Mouse (Mus musculus) hindbrain, postnatal 0 days (tissue): ENCODE data around the gene Fscn1. TPM values are rescaled to one million over a fixed set of nuclear protein-coding genes. Genes with fewer than 3 reads are reported as not detected.

ENCODE experiments used
- ATAC-seq: fragments of 200-750 bp; cut with Nextera tagmentation; 2 replicates; pipeline ENCODE4 v1.8.0; 2017; ENCODE audit warnings: mild to moderate bottlenecking, moderate TSS enrichment, moderate library complexity
- DNase-seq: peaks from one replicate; pipeline ENCODE4 v3.0.0-alpha.2; 2015; ENCODE audit warnings: low spot score
- H3K27ac ChIP-seq: fragments of 300-500 bp; sonication (generic); 2 replicates; pipeline ENCODE4 v1.5.1; 2014; ENCODE audit warnings: mild to moderate bottlenecking
- H3K27me3 ChIP-seq: fragments of 300-500 bp; sonication (generic); 2 replicates; pipeline ENCODE4 v1.6.1; 2014; ENCODE audit warnings: low read length, mixed read lengths; ENCODE audit not compliant: insufficient read depth
- H3K36me3 ChIP-seq: fragments of 300-500 bp; sonication (generic); 2 replicates; pipeline ENCODE4 v1.6.1; 2014; ENCODE audit warnings: low read length, mixed read lengths; ENCODE audit not compliant: insufficient read depth
- H3K4me1 ChIP-seq: fragments of 300-500 bp; sonication (generic); 2 replicates; pipeline ENCODE4 v1.6.1; 2014; ENCODE audit warnings: antibody characterized with exemption, low read length, mixed read lengths; ENCODE audit not compliant: insufficient read depth
- H3K4me2 ChIP-seq: fragments of 300-500 bp; sonication (generic); 2 replicates; pipeline ENCODE4 v1.6.1; 2014; ENCODE audit warnings: low read depth, mild to moderate bottlenecking, low read length, moderate library complexity, mixed read lengths
- H3K4me3 ChIP-seq: fragments of 300-500 bp; sonication (generic); 2 replicates; pipeline ENCODE4 v1.5.1; 2014; ENCODE audit warnings: low read length
- H3K9ac ChIP-seq: fragments of 300-500 bp; sonication (generic); replicated peaks from 2 replicates; pipeline ENCODE4 v1.6.1; 2014; ENCODE audit warnings: mild to moderate bottlenecking, low read length, moderate library complexity, mixed read lengths
- H3K9me3 ChIP-seq: fragments of 300-500 bp; sonication (generic); 2 replicates; pipeline ENCODE4 v1.6.1; 2016; ENCODE audit warnings: low read length, mixed read lengths
- CTCF ChIP-seq: IDR thresholded peaks from 2 replicates; pipeline ENCODE4 v1.5.1; 2016; ENCODE audit warnings: antibody characterized with exemption, control low read depth, low read depth
- WGBS: fragments of 180-500 bp; shearing (Covaris S2); extraction: QIAGEN DNeasy Blood & Tissue Kit; methylation state at CpG from one replicate; pipeline ENCODE4 v1.1.7; 2014; 5-methylcytosine and 5-hydroxymethylcytosine counted together
- polyA plus RNA-seq: library from polyadenylated mRNA; unstranded; fragments of >200 nt; fragmentation: Nextera tagmentation; extraction: Ambion mirVana; gene quantifications from 2 replicates; pipeline ENCODE4 v1.2.1, GENCODE M21; 2015
- total RNA-seq: library from RNA; depleted of rRNA; stranded (reverse); fragments of >200 nt; gene quantifications from 2 replicates; pipeline ENCODE4 v1.2.3, GENCODE M21; 2014; rRNA removed

The Fscn1 gene
- total RNA-seq, result 613 and 715 TPM in 2 replicates
- polyA plus RNA-seq, result 412 and 457 TPM in 2 replicates

GRCm38 (mm10) chr5:142959576-142960556 is at the start of gene Fscn1:
Gene Fscn1 (plus strand): TSS chr5:142960343.
- Histone ChIP-seq H3K4me3 (peak within 1 kb of the TSS; percentile 89), H3K4me1 (peaks cover 17% of the 10 kb centered on the region), H3K9me3 (no peaks in the 10 kb centered on the region), H3K36me3 (no peaks in the 10 kb centered on the region), H3K4me2 (peak within 1 kb of the TSS; percentile 82), H3K9ac (peak within 1 kb of the TSS; percentile 98), H3K27ac (peak within 1 kb of the TSS; percentile 97), H3K27me3 (no peaks in the 10 kb centered on the region)
- ATAC-seq (peak; percentile 71), DNase-seq (peak; percentile 95)
- TF ChIP-seq CTCF, result peak; percentile 70
- 8% methylated on average over 44 of the region's 44 CpGs for WGBS

- ATAC-seq (no peak), DNase-seq (no peak)
- Histone ChIP-seq H3K27ac (no peak overlapping the region), H3K4me2 (no peak overlapping the region), H3K4me1 (peaks cover 25% of the 10 kb centered on the region), H3K27me3 (no peaks in the 10 kb centered on the region), H3K4me3 (no peak overlapping the region), H3K9me3 (no peaks in the 10 kb centered on the region), H3K36me3 (no peaks in the 10 kb centered on the region), H3K9ac (no peak overlapping the region)
- WGBS, result 93% methylated on average over 2 of the region's 2 CpGs
- TF ChIP-seq CTCF, result no peak
These were observed 48.5 kb upstream of the Fscn1 start for GRCm38 (mm10) chr5:142911629-142912028.

GRCm38 (mm10) chr5:142912320-142912719 is 47.8 kb upstream of the Fscn1 start:
- 93% methylated on average over 3 of the region's 3 CpGs for WGBS
- peaks cover 20% of the 10 kb centered on the region for H3K4me1 ChIP-seq
- H3K27ac ChIP-seq, result no peak overlapping the region
- no peak for DNase-seq
- no peaks in the 10 kb centered on the region for H3K27me3 ChIP-seq
- H3K9me3 ChIP-seq, result no peaks in the 10 kb centered on the region
- no peak overlapping the region for H3K4me2 ChIP-seq
- TF ChIP-seq CTCF, result no peak
- H3K4me3 ChIP-seq, result no peak overlapping the region
- H3K9ac ChIP-seq, result no peak overlapping the region
- ATAC-seq, result no peak
- H3K36me3 ChIP-seq, result no peaks in the 10 kb centered on the region

- Histone ChIP-seq H3K4me1 (peaks cover 16% of the 10 kb centered on the region), H3K4me3 (no peak overlapping the region), H3K27ac (no peak overlapping the region), H3K27me3 (no peaks in the 10 kb centered on the region), H3K9ac (no peak overlapping the region), H3K4me2 (no peak overlapping the region), H3K36me3 (no peaks in the 10 kb centered on the region), H3K9me3 (no peaks in the 10 kb centered on the region)
- no peak for TF ChIP-seq CTCF
- ATAC-seq, result no peak
- no peak for DNase-seq
- WGBS, result 85% methylated on average over 4 of the region's 4 CpGs
These were observed 47.4 kb upstream of the Fscn1 start for GRCm38 (mm10) chr5:142912739-142913138.

GRCm38 (mm10) chr5:142915231-142915630 is 44.9 kb upstream of the Fscn1 start:
- H3K4me2 ChIP-seq, result no peak overlapping the region
- H3K4me1 ChIP-seq, result no peaks in the 10 kb centered on the region
- no peak overlapping the region for H3K4me3 ChIP-seq
- H3K9ac ChIP-seq, result no peak overlapping the region
- no peak for ATAC-seq
- TF ChIP-seq CTCF, result no peak
- H3K9me3 ChIP-seq, result no peaks in the 10 kb centered on the region
- no peaks in the 10 kb centered on the region for H3K27me3 ChIP-seq
- no peaks in the 10 kb centered on the region for H3K36me3 ChIP-seq
- 93% methylated on average over 11 of the region's 11 CpGs for WGBS
- DNase-seq, result no peak
- no peak overlapping the region for H3K27ac ChIP-seq

GRCm38 (mm10) chr5:142916593-142916992 is 43.5 kb upstream of the Fscn1 start:
- no peak for ATAC-seq

GRCm38 (mm10) chr5:142917402-142917801 is 42.7 kb upstream of the Fscn1 start:
- Histone ChIP-seq H3K4me3 (no peak overlapping the region), H3K4me1 (no peaks in the 10 kb centered on the region), H3K4me2 (no peak overlapping the region), H3K27me3 (no peaks in the 10 kb centered on the region), H3K36me3 (no peaks in the 10 kb centered on the region), H3K27ac (no peak overlapping the region), H3K9ac (no peak overlapping the region), H3K9me3 (no peaks in the 10 kb centered on the region)
- WGBS, result 89% methylated on average over 8 of the region's 8 CpGs
- DNase-seq (no peak), ATAC-seq (no peak)
- no peak for TF ChIP-seq CTCF

More at GRCm38 (mm10) chr5:142916593-142916992, 43.5 kb upstream of the Fscn1 start:
- Histone ChIP-seq H3K9me3 (no peaks in the 10 kb centered on the region), H3K27me3 (no peaks in the 10 kb centered on the region), H3K4me3 (no peak overlapping the region), H3K27ac (no peak overlapping the region), H3K4me1 (no peaks in the 10 kb centered on the region), H3K9ac (no peak overlapping the region), H3K36me3 (no peaks in the 10 kb centered on the region), H3K4me2 (no peak overlapping the region)
- no peak for TF ChIP-seq CTCF
- DNase-seq, result no peak
- WGBS, result 79% methylated on average over 7 of the region's 7 CpGs
